Mouse (Mus musculus) leukemia stem cell, adult 10-12 weeks (primary cell): ENCODE results near the gene Stk17b. TPM values are rescaled to one million over a fixed set of nuclear protein-coding genes. Genes with fewer than 3 reads are reported as not detected.

Experiments used
- polyA plus RNA-seq: library from polyadenylated mRNA; stranded (reverse); fragments of >175 nt; gene quantifications from 2 replicates; pipeline ENCODE4 v1.2.3, GENCODE M21; 2012; ENCODE audit warnings: low replicate concordance

The Stk17b gene
- 0.60 and 4.2 TPM in 2 replicates for polyA plus RNA-seq

DNA sequence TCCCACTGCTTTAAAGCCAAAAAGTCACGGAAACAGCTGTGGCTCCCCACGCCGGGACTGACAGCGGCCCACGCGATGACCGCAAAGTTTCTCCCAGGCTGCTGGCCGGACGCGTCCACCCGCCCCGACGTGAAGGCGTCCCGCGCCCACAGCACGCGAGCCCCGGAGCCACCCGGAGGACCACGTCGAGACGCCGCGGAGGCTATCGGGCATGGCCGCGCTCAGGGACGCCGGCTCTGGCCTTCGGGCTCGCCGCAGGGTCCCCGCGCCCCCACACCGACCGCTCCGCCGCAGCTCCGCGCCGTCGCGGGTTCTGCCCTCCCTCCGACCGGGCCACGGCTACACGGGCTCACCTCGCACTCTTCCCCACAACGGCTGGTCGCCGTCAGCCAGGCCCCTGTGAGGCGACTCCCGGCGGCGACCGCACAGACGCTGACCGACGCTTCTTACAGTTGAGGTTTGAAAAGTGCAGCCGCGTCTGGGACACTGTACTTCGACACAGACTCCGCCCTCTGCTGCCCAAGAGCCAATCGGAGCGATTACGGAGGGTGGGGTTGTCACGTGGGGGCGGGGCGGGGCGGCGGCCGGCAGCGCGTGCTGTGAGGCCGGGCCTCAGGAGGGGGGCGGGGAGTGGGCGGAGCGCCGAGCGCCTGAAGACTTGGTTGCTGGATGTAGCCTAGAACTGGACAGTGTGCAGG lies at the start of gene Stk17b:
TSS of gene Stk17b (minus strand) at position 504 of the 698 bp plus-strand sequence.

GRCm38 (mm10) chr1:53706431-53707361 lies 78.3 kb downstream of the Stk17b start, which contains the start of gene Dnah7a:
Gene Dnah7a, minus strand, starts transcription at chr1:53706784.

Other genes with a start within 250 kb of the Stk17b start
- not detected in 2 replicates for gene Dnah7a, start 78.4 kb downstream of the Stk17b start, polyA plus RNA-seq